Mouse (Mus musculus) kidney, adult 9 months (tissue): ENCODE data around the gene Itga2b.

Experiments
- DNase-seq: peaks from one replicate; pipeline ENCODE4 v3.0.0; 2022

The Itga2b gene

GRCm38 (mm10) chr11:102469648-102470357 lies at the start of gene Itga2b:
Gene Itga2b (minus strand): TSS chr11:102470122.
- DNase-seq, result no peak

- DNase-seq, result no peak
Measured at GRCm38 (mm10) chr11:102514793-102515424, 45.0 kb upstream of the Itga2b start.

GRCm38 (mm10) chr11:102510226-102510625 lies 40.3 kb upstream of the Itga2b start:
- DNase-seq, result peak; percentile 39

GRCm38 (mm10) chr11:102496732-102497131 lies 26.8 kb upstream of the Itga2b start:
- DNase-seq, result no peak

GRCm38 (mm10) chr11:102496206-102496605 lies 26.3 kb upstream of the Itga2b start:
- DNase-seq, result no peak

GRCm38 (mm10) chr11:102495742-102496141 lies 25.8 kb upstream of the Itga2b start:
- DNase-seq, result no peak

- no peak for DNase-seq
Measured at GRCm38 (mm10) chr11:102495114-102495513, 25.2 kb upstream of the Itga2b start.

- no peak for DNase-seq
Measured at GRCm38 (mm10) chr11:102494063-102494650, 24.2 kb upstream of the Itga2b start.

GRCm38 (mm10) chr11:102493241-102493640 lies 23.3 kb upstream of the Itga2b start:
- no peak for DNase-seq

- DNase-seq, result no peak
Measured at GRCm38 (mm10) chr11:102487901-102488300, 18.0 kb upstream of the Itga2b start.

GRCm38 (mm10) chr11:102486733-102487386 lies 16.9 kb upstream of the Itga2b start:
- peak; percentile 56 for DNase-seq

GRCm38 (mm10) chr11:102481779-102482178 lies 11.9 kb upstream of the Itga2b start:
- no peak for DNase-seq

- DNase-seq, result no peak
Measured at GRCm38 (mm10) chr11:102480897-102481296, 11.0 kb upstream of the Itga2b start.

- no peak for DNase-seq
Measured at GRCm38 (mm10) chr11:102480111-102480510, 10.2 kb upstream of the Itga2b start.

GRCm38 (mm10) chr11:102479581-102479980 lies 9.7 kb upstream of the Itga2b start:
- no peak for DNase-seq

GRCm38 (mm10) chr11:102478671-102479070 lies 8.7 kb upstream of the Itga2b start:
- DNase-seq, result no peak

GRCm38 (mm10) chr11:102475027-102475426 lies 5.1 kb upstream of the Itga2b start:
- no peak for DNase-seq

GRCm38 (mm10) chr11:102467041-102467631 lies 2.8 kb downstream of the Itga2b start:
- DNase-seq, result peak; percentile 97

- DNase-seq, result peak; percentile 66
Measured at GRCm38 (mm10) chr11:102465713-102466436, 4.0 kb downstream of the Itga2b start.

- DNase-seq, result no peak
Measured at GRCm38 (mm10) chr11:102464901-102465300, 5.0 kb downstream of the Itga2b start.

GRCm38 (mm10) chr11:102461764-102462163 lies 8.2 kb downstream of the Itga2b start:
- peak; percentile 82 for DNase-seq

GRCm38 (mm10) chr11:102460541-102460940 lies 9.4 kb downstream of the Itga2b start:
- no peak for DNase-seq
